Mouse (Mus musculus): ENCODE data around the gene Tfap2e. TPM values are rescaled to one million over a fixed set of nuclear protein-coding genes. Genes with fewer than 3 reads are reported as not detected.

Gene Tfap2e
- polyA plus RNA-seq, 1 experiment from 2014 or later = 1.6 TPM

GRCm38 (mm10) chr4:126769800-126770563 lies 33.9 kb upstream of the Tfap2e start:
- Histone ChIP-seq H3K27me3 (ENCODE audit: control insufficient read depth, insufficient read depth, low read length) (no peaks in the 10 kb centered on the region), H3K4me3 (ENCODE audit: low read depth, low read length) (no peak overlapping the region)
- DNase-seq (ENCODE audit: low spot score, missing footprints) = no peak

GRCm38 (mm10) chr4:126763483-126763882 lies 27.4 kb upstream of the Tfap2e start:
- ATAC-seq (ENCODE audit: low FRiP score) = no peak
- Histone ChIP-seq H3K4me3 (ENCODE audit: low read depth, low read length) (no peak overlapping the region), H3K9ac (ENCODE audit: low read length) (no peak overlapping the region), H3K27me3 (ENCODE audit: control insufficient read depth, insufficient read depth, low read length) (no peaks in the 10 kb centered on the region), H3K4me2 (no peak overlapping the region), H3K9me3 (ENCODE audit: control insufficient read depth, low read length) (no peaks in the 10 kb centered on the region), H3K27ac (ENCODE audit: low read depth, low read length) (no peak overlapping the region), H3K4me1 (ENCODE audit: control insufficient read depth, insufficient read depth, low read length) (peaks cover 6% of the 10 kb centered on the region; the same call in 1 of the 2 replicates), H3K36me3 (ENCODE audit: control insufficient read depth, insufficient read depth, low read length) (no peaks in the 10 kb centered on the region)
- DNase-seq (ENCODE audit: low spot score, missing footprints) = no peak
- WGBS = 92% methylated on average over 2 of the region's 2 CpGs

More at GRCm38 (mm10) chr4:126769800-126770563, 33.9 kb upstream of the Tfap2e start:
- 89% methylated on average over 9 of the region's 9 CpGs for WGBS
- H3K4me2 ChIP-seq = no peak overlapping the region
- H3K4me1 ChIP-seq (ENCODE audit: control insufficient read depth, insufficient read depth, low read length) = no peaks in the 10 kb centered on the region
- no peaks in the 10 kb centered on the region for H3K9me3 ChIP-seq (ENCODE audit: control insufficient read depth, low read length)
- ATAC-seq (ENCODE audit: low FRiP score) = no peak
- H3K36me3 ChIP-seq (ENCODE audit: control insufficient read depth, insufficient read depth, low read length) = no peaks in the 10 kb centered on the region
- H3K9ac ChIP-seq (ENCODE audit: low read length) = no peak overlapping the region
- H3K27ac ChIP-seq (ENCODE audit: low read depth, low read length) = no peak overlapping the region

DNA sequence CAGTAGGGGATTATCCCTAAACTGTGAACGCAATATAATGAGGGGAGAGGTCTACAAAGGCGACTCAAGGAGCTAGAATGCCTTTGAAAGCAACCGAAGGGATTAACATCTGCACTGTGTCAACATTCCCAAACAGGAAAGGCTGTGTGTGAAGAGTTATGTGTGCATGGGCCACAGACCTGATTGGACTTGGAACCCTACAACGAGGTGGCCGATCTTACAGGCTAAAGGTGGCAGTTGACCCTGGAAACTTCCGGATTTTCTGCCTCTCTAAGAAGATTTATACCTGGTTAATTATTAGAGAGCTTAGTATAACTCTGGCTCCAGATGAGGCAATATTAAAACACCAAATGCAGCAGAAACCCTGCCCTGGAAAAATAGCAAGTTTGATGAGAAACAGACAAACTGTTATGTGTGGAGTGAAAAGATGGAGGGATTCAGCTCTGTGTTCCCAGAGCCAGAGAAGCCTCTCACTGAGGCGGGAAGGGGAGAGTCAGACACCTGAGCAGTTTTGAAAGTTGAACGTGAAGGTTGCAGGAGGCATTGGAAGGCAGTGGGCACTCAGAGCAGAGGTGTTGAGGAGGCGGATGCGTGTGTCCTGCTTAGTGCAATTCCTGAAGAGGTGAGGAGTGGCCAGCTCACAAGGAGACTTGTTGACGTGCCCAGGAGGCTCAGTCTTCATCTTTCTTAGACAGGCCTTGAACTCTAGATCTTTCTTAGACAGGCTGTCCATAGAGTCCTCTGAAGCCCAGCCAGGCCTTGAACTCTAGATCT lies 26.7 kb upstream of the Tfap2e start:
- Histone ChIP-seq H3K9ac (ENCODE audit: low read length) (no peak overlapping the region), H3K9me3 (ENCODE audit: control insufficient read depth, low read length) (no peaks in the 10 kb centered on the region), H3K27ac (ENCODE audit: low read depth, low read length) (no peak overlapping the region), H3K27me3 (ENCODE audit: control insufficient read depth, insufficient read depth, low read length) (no peaks in the 10 kb centered on the region), H3K4me1 (ENCODE audit: control insufficient read depth, insufficient read depth, low read length) (peaks cover 6% of the 10 kb centered on the region; the same call in 1 of the 2 replicates), H3K36me3 (ENCODE audit: control insufficient read depth, insufficient read depth, low read length) (no peaks in the 10 kb centered on the region), H3K4me3 (ENCODE audit: low read depth, low read length) (no peak overlapping the region), H3K4me2 (no peak overlapping the region)
- no peak for ATAC-seq (ENCODE audit: low FRiP score)
- 55% methylated on average over 11 of the region's 11 CpGs for WGBS
- DNase-seq (ENCODE audit: low spot score, missing footprints) = no peak

- H3K4me2 ChIP-seq = no peak overlapping the region
- peaks cover 10% of the 10 kb centered on the region for H3K4me1 ChIP-seq (ENCODE audit: control insufficient read depth, insufficient read depth, low read length)
- H3K9me3 ChIP-seq (ENCODE audit: control insufficient read depth, low read length) = no peaks in the 10 kb centered on the region
- ATAC-seq (ENCODE audit: low FRiP score) = no peak
- no peak for DNase-seq (ENCODE audit: low spot score, missing footprints)
- 84% methylated on average over 2 of the region's 2 CpGs for WGBS
- H3K4me3 ChIP-seq (ENCODE audit: low read depth, low read length) = no peak overlapping the region
- H3K9ac ChIP-seq (ENCODE audit: low read length) = no peak overlapping the region
- H3K27ac ChIP-seq (ENCODE audit: low read depth, low read length) = no peak overlapping the region
- H3K27me3 ChIP-seq (ENCODE audit: control insufficient read depth, insufficient read depth, low read length) = no peaks in the 10 kb centered on the region
- H3K36me3 ChIP-seq (ENCODE audit: control insufficient read depth, insufficient read depth, low read length) = no peaks in the 10 kb centered on the region
Measured at GRCm38 (mm10) chr4:126759435-126759834, 23.4 kb upstream of the Tfap2e start.

- no peaks in the 10 kb centered on the region for H3K9me3 ChIP-seq (ENCODE audit: control insufficient read depth, low read length)
Measured at GRCm38 (mm10) chr4:126758299-126758698, 22.3 kb upstream of the Tfap2e start.

DNA sequence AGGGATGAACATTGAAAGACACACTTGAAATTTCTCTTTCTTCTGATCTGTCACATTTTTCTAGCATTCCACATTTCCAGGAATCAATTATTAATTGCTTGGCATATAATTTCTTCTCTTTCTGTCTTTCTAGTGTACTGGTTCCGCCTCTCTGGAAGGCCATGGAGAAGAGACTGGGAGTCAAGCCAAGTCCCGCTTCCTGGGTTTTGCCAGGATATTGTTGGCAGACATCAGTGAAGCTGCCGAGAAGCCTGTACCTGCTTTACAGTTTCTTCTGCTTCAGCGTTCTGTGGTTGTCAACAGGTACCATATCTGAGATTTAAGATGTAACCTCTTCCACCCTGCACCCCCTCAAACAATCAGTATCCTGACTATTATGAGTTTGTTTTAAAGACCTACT lies 20.7 kb upstream of the Tfap2e start:
- H3K4me2 ChIP-seq = no peak overlapping the region
- H3K27ac ChIP-seq (ENCODE audit: low read depth, low read length) = no peak overlapping the region
- DNase-seq (ENCODE audit: low spot score, missing footprints) (no peak), ATAC-seq (ENCODE audit: low FRiP score) (no peak)
- no peak overlapping the region for H3K4me3 ChIP-seq (ENCODE audit: low read depth, low read length)
- peaks cover 12% of the 10 kb centered on the region for H3K4me1 ChIP-seq (ENCODE audit: control insufficient read depth, insufficient read depth, low read length)
- no peak overlapping the region for H3K9ac ChIP-seq (ENCODE audit: low read length)
- no peaks in the 10 kb centered on the region for H3K27me3 ChIP-seq (ENCODE audit: control insufficient read depth, insufficient read depth, low read length)
- H3K36me3 ChIP-seq (ENCODE audit: control insufficient read depth, insufficient read depth, low read length) = no peaks in the 10 kb centered on the region
- WGBS = 90% methylated on average over 4 of the region's 4 CpGs
- H3K9me3 ChIP-seq (ENCODE audit: control insufficient read depth, low read length) = no peaks in the 10 kb centered on the region

More at GRCm38 (mm10) chr4:126758299-126758698, 22.3 kb upstream of the Tfap2e start:
- Histone ChIP-seq H3K4me1 (ENCODE audit: control insufficient read depth, insufficient read depth, low read length) (peaks cover 13% of the 10 kb centered on the region), H3K27me3 (ENCODE audit: control insufficient read depth, insufficient read depth, low read length) (no peaks in the 10 kb centered on the region), H3K36me3 (ENCODE audit: control insufficient read depth, insufficient read depth, low read length) (no peaks in the 10 kb centered on the region), H3K27ac (ENCODE audit: low read depth, low read length) (no peak overlapping the region), H3K4me2 (no peak overlapping the region), H3K9ac (ENCODE audit: low read length) (no peak overlapping the region), H3K4me3 (ENCODE audit: low read depth, low read length) (no peak overlapping the region)
- ATAC-seq (ENCODE audit: low FRiP score) (no peak), DNase-seq (ENCODE audit: low spot score, missing footprints) (no peak)
- 85% methylated on average over 5 of the region's 5 CpGs for WGBS

GRCm38 (mm10) chr4:126754736-126755374 lies 18.8 kb upstream of the Tfap2e start:
- H3K27ac ChIP-seq (ENCODE audit: low read depth, low read length) = no peak overlapping the region
- peak overlapping the region; percentile 33; the same call in 1 of the 2 replicates for H3K9ac ChIP-seq (ENCODE audit: low read length)
- no peaks in the 10 kb centered on the region for H3K27me3 ChIP-seq (ENCODE audit: control insufficient read depth, insufficient read depth, low read length)
- H3K36me3 ChIP-seq (ENCODE audit: control insufficient read depth, insufficient read depth, low read length) = 0 out of 2 replicates have a peak, but pooled peaks cover 2% of the 10 kb centered on the region
- peak overlapping the region; percentile 85 for H3K4me2 ChIP-seq
- H3K4me1 ChIP-seq (ENCODE audit: control insufficient read depth, insufficient read depth, low read length) = peaks cover 20% of the 10 kb centered on the region
- ATAC-seq (ENCODE audit: low FRiP score) (no peak), DNase-seq (ENCODE audit: low spot score, missing footprints) (no peak)
- H3K4me3 ChIP-seq (ENCODE audit: low read depth, low read length) = peak overlapping the region; percentile 89
- 55% methylated on average over 12 of the region's 12 CpGs for WGBS
- no peaks in the 10 kb centered on the region for H3K9me3 ChIP-seq (ENCODE audit: control insufficient read depth, low read length)

GRCm38 (mm10) chr4:126754231-126754611 lies 18.2 kb upstream of the Tfap2e start:
- 0 out of 2 replicates have a peak, but pooled peaks cover 2% of the 10 kb centered on the region for H3K36me3 ChIP-seq (ENCODE audit: control insufficient read depth, insufficient read depth, low read length)
- H3K9me3 ChIP-seq (ENCODE audit: control insufficient read depth, low read length) = no peaks in the 10 kb centered on the region
- DNase-seq (ENCODE audit: low spot score, missing footprints) (peak; percentile 92), ATAC-seq (ENCODE audit: low FRiP score) (no peak)
- H3K27me3 ChIP-seq (ENCODE audit: control insufficient read depth, insufficient read depth, low read length) = no peaks in the 10 kb centered on the region
- H3K27ac ChIP-seq (ENCODE audit: low read depth, low read length) = peak overlapping the region; percentile 95
- peaks cover 20% of the 10 kb centered on the region for H3K4me1 ChIP-seq (ENCODE audit: control insufficient read depth, insufficient read depth, low read length)
- 0% methylated on average over 12 of the region's 12 CpGs for WGBS
- H3K9ac ChIP-seq (ENCODE audit: low read length) = peak overlapping the region; percentile 93
- peak overlapping the region; percentile 85 for H3K4me2 ChIP-seq
- peak overlapping the region; percentile 89 for H3K4me3 ChIP-seq (ENCODE audit: low read depth, low read length)

All from midbrain, embryonic 11.5 days (tissue).